Mouse (Mus musculus): ENCODE results near the gene Rbfox1.

GRCm38 (mm10) chr16:7242501-7242900 lies 1357.3 kb downstream of the Rbfox1 start:
- TF ChIP-seq CTCF (IDR thresholded peaks at IDR 0.05; ENCODE audit: borderline replicate concordance, insufficient read depth, low read length) (no peak), POLR2A (IDR thresholded peaks at IDR 0.05; ENCODE audit: low read depth, low read length) (no peak)
